Mouse (Mus musculus): ENCODE data around the gene Dnaaf3.
"Not testable (repeated sequence)": the region's sequence is repeated elsewhere in the genome, so short reads cannot be mapped to it uniquely, and the experiment has no call there.

The Dnaaf3 gene

GRCm38 (mm10) chr7:4532005-4532729, at the start of gene Dnaaf3:
TSS of gene Dnaaf3 (minus strand) at chr7:4532453.
- in situ Hi-C loops (cut with MboI; ENCODE audit: unreplicated experiment in 2 of 2): no loop called here

GRCm38 (mm10) chr7:4581481-4581880, 49.2 kb upstream of the Dnaaf3 start:
- in situ Hi-C loops (cut with MboI; ENCODE audit: unreplicated experiment in 2 of 2): not testable (repeated sequence)

- in situ Hi-C loops (cut with MboI; ENCODE audit: unreplicated experiment in 2 of 2): not testable (repeated sequence)
Observed at GRCm38 (mm10) chr7:4572361-4572760, 40.1 kb upstream of the Dnaaf3 start.

- in situ Hi-C loops (cut with MboI; ENCODE audit: unreplicated experiment in 2 of 2): loop anchor here (5.0 kb wide), 3 partner anchors 50 to 380 kb away; no protein-coding TSS in a partner anchor
Observed at GRCm38 (mm10) chr7:4562660-4563059, 30.4 kb upstream of the Dnaaf3 start.

GRCm38 (mm10) chr7:4557167-4557560, 24.9 kb upstream of the Dnaaf3 start:
- in situ Hi-C loops (cut with MboI; ENCODE audit: unreplicated experiment in 2 of 2): loop anchor here in 1 of 2 experiments (5.0 to 10.0 kb wide), 2 partner anchors 308 to 385 kb away; no protein-coding TSS in a partner anchor

GRCm38 (mm10) chr7:4556256-4557166, 24.3 kb upstream of the Dnaaf3 start:
- in situ Hi-C loops (cut with MboI; ENCODE audit: unreplicated experiment in 2 of 2): loop anchor here in 1 of 2 experiments (5.0 to 10.0 kb wide), 2 partner anchors 308 to 386 kb away; no protein-coding TSS in a partner anchor

- in situ Hi-C loops (cut with MboI; ENCODE audit: unreplicated experiment in 2 of 2): loop anchor here in 1 of 2 experiments (10.0 kb wide), 1 partner anchor 508 kb away; the partner anchor contains the start of gene Zfp580
Observed at GRCm38 (mm10) chr7:4547221-4547641, 15.0 kb upstream of the Dnaaf3 start, which contains the start of gene Syt5. TSS of gene Syt5 (minus strand) at chr7:4547541.

GRCm38 (mm10) chr7:4546591-4547131, 14.4 kb upstream of the Dnaaf3 start:
- in situ Hi-C loops (cut with MboI; ENCODE audit: unreplicated experiment in 2 of 2): loop anchor here in 1 of 2 experiments (10.0 kb wide), 1 partner anchor 508 kb away; the partner anchor contains the start of gene Zfp580

- in situ Hi-C loops (cut with MboI; ENCODE audit: unreplicated experiment in 2 of 2): loop anchor here in 1 of 2 experiments (10.0 kb wide), 1 partner anchor 509 kb away; the partner anchor contains the start of gene Zfp580
Observed at GRCm38 (mm10) chr7:4546050-4546449, 13.8 kb upstream of the Dnaaf3 start.

GRCm38 (mm10) chr7:4542013-4542412, 9.8 kb upstream of the Dnaaf3 start:
- in situ Hi-C loops (cut with MboI; ENCODE audit: unreplicated experiment in 2 of 2): loop anchor here in 1 of 2 experiments (10.0 kb wide), 1 partner anchor 513 kb away; the partner anchor contains the start of gene Zfp580

GRCm38 (mm10) chr7:4541344-4541743, 9.1 kb upstream of the Dnaaf3 start:
- in situ Hi-C loops (cut with MboI; ENCODE audit: unreplicated experiment in 2 of 2): loop anchor here in 1 of 2 experiments (10.0 kb wide), 1 partner anchor 513 kb away; the partner anchor contains the start of gene Zfp580

GRCm38 (mm10) chr7:4539019-4539418, 6.8 kb upstream of the Dnaaf3 start:
- in situ Hi-C loops (cut with MboI; ENCODE audit: unreplicated experiment in 2 of 2): no loop called here

GRCm38 (mm10) chr7:4537181-4537580, 4.9 kb upstream of the Dnaaf3 start:
- in situ Hi-C loops (cut with MboI; ENCODE audit: unreplicated experiment in 2 of 2): no loop called here

- in situ Hi-C loops (cut with MboI; ENCODE audit: unreplicated experiment in 2 of 2): no loop called here
Observed at GRCm38 (mm10) chr7:4536369-4536768, 4.1 kb upstream of the Dnaaf3 start.

- in situ Hi-C loops (cut with MboI; ENCODE audit: unreplicated experiment in 2 of 2): not testable (repeated sequence)
Observed at GRCm38 (mm10) chr7:4530166-4530565, 2.1 kb downstream of the Dnaaf3 start.

GRCm38 (mm10) chr7:4527302-4527689, 5.0 kb downstream of the Dnaaf3 start:
- in situ Hi-C loops (cut with MboI; ENCODE audit: unreplicated experiment in 2 of 2): loop anchor here (5.0 to 10.0 kb wide), 5 partner anchors 95 to 912 kb away; partner anchors contain the start of genes Ndufa3 (in 1 of the 2) and Oscar (in 1 of the 2)

GRCm38 (mm10) chr7:4526341-4527301, 5.6 kb downstream of the Dnaaf3 start:
- in situ Hi-C loops (cut with MboI; ENCODE audit: unreplicated experiment in 2 of 2): loop anchor here (5.0 to 10.0 kb wide), 5 partner anchors 94 to 912 kb away; partner anchors contain the start of genes Ndufa3 (in 1 of the 2) and Oscar (in 1 of the 2)

- in situ Hi-C loops (cut with MboI; ENCODE audit: unreplicated experiment in 2 of 2): loop anchor here (10.0 to 25.0 kb wide), 3 partner anchors 490 to 910 kb away; partner anchors contain the start of genes Mboat7 (in 1 of the 2), Ndufa3 (in 1 of the 2), Oscar (in 1 of the 2) and Tmc4 (in 1 of the 2)
Observed at GRCm38 (mm10) chr7:4524212-4524922, 7.9 kb downstream of the Dnaaf3 start, which contains the start of gene Tnni3. TSS of gene Tnni3 (minus strand) at chr7:4524229.
